Mouse (Mus musculus) ovary, postnatal 14 days (tissue): ENCODE results near the gene Bcl2l12.

ENCODE experiments used
- DNase-seq: peaks from one replicate; pipeline ENCODE4 v3.0.0; 2022; ENCODE audit warnings: low spot score

Bcl2l12 gene

DNA sequence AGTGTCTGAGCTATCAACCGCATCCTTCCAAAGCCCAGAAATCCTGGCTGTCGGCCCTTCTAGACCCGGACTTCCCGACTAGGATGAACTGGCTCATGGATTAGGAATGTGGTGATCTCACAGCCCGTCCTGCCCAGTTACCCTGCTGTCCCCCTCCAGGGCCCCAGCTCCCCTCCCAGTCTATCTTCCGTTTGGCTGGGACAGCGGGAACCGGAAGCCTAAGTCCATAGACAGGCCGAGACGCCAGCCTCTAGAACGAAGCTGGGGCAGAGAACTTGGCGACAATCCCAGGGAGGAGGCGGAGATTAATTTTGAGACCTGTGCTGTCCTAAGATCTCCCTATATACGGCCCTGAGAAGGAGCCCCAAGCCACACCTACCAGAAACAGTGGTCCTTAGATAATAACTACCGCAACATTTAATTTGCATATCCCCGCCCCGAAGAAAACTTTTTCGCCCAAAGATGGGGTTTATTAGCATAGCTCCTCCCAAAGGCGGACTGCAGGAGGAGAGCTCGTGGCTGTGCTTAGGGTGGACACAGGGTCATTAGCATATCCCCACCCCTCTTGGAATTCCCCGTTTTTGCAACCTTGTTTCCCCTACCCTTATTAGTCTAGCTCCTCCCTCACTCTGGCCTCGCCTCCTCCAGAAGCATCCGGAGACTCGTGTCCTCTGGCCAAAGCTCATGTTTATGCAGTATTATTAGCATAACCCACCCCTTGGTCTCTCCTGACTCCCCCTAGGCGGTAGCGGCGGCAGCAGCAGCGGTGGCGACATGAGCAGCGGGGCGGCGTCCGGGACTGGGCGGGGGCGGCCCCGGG is 18.9 kb upstream of the Bcl2l12 start, which contains the start of gene Rras:
Rras (plus strand) TSS at position 720 of the 820 bp plus-strand sequence.
- DNase-seq, result peak; percentile 79

DNA sequence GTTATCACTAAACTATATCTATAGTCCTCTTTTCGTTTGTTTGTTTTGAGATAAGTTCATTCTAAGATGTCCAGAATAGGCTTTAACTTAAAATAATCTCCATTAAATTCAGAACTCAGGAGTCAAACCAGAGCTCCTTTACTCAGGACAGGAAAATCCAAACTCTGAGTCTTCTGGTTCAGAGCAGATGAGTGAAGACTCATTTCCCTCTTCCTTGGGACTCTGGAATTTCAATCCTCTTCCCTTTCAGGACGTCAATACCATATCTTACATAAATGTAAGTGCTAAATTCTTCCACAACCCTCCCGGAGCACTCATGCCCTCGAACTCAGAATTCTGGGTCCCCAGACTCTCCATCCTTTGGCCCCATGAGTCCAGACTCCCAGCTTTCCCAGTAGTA is 18.2 kb upstream of the Bcl2l12 start:
- DNase-seq, result no peak

DNA sequence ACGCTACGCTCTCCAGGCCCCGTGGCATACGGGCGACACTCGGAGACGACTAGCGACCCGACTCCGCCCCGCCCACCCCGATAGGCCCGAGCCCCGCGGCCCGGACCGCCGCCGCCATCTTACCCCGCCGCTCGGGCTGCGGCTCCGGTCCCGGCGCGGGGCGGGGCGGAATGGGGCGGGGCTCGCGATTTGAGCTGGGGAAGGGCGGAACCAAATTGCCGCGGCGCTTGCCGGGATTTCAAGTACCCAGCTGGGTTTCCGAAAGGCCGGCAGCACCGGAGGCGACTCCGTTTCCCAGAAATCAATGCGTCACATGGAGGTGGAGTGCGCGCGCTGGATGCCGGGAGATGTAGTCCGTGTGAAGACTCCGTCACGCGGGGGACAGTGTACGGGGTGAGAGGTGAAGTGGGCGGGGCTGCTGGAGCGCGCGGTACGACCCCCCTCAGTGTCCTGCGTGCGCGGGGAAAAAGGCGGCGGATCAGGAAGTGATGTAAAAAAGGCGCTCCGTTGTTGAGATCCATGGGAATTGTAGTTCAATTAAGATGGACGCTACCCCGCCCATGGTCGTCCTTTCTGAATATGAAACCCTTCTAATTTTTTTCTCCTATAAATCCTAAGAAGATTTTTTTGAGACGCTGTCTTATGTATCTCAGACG is 17.6 kb upstream of the Bcl2l12 start, which contains the start of gene Scaf1:
Scaf1 (minus strand) TSS at position 407 of the 656 bp plus-strand sequence.
- peak; percentile 97 for DNase-seq

DNA sequence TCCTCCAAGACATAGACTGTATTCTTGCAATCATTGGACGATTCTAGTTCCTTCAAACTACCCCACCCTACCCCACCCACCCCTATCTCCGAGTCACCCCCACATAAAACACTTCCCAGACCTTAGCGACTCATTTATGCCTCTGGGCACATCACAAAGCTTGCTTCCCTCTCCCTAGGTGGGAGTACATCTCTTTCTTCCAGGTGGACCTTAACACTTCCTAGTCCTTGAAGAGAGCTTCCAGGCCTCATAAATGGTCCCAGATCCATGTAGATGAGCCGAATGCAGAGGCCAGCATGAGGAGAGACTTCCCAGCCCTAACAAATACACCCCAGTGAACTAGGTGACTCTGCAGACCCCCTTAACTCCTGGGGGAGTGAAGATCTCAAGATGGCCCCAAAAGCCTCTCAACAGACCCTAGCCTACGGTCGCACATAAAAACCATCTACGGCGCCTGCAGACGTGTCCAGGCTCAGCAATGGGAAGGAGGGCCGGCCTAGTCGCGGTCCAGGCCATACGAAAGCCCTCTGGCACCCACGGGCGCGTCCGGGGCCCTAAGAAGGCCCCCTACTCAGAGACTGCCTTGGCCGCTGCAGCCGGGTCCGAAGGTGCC is 16.9 kb upstream of the Bcl2l12 start:
- DNase-seq, result no peak

DNA sequence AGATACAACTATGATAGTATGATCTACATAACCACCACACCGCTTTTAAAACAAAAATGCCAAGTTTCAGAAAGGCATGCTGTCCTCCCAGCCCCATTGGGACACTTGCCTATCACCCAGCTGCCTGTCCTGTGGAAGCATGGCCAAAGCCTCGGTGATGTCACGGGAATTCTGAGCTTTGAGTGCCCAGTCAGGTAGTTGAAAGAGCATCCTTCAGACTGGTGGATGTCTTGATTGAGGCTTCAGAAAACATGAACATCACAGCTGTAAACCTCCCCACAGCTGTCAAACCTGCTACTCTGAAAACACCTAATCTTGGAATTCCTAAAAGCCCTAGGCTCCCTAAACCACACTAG is 15.6 kb upstream of the Bcl2l12 start:
- DNase-seq, result no peak

DNA sequence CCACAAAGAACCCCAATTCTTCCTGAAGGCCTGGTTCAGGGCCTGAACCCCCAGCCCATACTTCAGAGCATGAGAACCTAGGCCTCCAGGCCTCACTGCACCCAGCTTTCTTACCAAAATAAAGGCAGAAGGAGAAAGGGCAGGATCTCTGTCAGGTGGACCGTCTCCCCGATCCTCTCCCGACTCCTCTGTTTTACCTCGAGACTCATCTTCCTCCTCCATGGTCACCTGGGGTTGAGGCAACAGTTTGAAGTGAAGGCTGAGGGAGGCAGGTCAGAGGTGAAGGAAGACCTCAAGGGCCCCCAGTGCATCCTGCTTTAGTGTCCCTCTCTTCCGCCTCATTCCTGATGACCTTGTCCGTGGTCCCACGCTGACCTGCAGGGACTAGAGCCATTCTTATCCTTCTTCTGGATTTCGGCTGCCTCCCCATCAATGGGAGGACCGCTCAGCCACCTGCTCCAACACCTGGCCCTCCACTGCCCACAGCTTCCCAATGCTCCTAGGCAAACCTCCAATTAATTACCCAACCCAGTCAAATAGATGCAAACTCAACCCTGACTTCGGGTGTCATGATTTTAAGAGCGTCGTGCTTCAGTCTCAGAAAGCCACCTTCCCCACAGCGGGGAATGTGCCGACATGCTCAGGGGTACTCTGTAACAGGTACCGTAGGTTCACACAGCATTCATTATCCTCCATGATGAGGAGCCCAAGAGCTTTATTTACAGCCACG is 15.0 kb upstream of the Bcl2l12 start:
- no peak for DNase-seq

DNA sequence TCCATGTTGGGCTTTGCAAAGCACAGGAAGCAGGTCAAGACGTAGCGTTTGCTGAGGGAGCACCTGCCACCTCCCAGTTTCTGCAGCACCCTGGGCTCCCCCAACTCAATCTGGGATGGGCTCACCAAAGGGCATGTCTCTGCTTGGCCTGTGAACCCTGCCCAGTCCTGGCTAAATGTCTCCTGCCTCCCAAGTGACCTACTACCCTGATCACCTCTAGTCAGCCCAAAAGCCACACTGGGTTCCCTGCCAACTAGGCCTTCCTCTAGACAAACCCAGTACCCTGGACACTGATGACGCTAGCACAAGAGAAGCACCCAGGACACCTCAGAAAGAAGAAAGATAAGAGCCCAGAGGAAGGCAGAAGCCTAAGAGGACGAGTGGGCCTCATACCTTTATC is 14.3 kb upstream of the Bcl2l12 start:
- DNase-seq, result no peak

DNA sequence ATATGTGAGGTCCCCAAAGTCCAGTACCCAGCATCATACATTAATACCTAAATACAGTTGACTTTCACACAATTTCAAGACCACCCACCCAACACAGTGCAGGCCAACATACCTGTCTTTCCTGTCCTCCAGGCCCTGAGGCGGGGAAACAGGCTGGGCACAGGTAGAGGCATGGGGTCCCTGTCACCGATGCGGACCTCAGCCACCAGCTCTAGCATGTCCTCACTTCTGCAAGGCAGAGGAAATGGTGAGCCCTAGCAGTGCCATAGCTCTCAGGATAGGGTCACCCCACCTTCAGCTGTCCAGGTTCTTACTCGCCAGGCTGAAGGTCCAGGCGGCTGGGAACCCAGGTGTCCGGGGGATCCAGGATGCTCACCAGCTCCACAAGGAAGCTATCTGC is 13.5 kb upstream of the Bcl2l12 start:
- no peak for DNase-seq

DNA sequence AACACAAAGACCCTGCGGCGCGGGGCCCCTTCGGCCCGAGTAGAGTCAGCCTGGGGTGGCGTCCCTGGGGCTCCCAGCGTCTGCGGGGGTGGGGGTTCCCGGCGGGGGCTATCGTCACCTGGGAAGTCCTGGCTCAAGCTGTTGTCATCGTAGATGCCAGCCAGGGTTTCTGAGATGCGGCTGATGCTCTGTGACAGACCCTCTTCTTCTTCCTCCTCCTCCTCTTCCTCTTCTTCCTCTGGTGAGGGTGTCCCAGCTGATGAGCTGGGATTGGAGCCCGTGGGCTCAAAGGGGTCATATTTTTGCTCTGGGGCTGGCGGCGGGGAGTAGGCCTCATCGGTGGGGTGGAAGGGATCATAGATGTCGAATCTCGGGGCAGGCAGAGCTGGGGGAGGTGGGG is 9.9 kb upstream of the Bcl2l12 start:
- DNase-seq, result no peak

DNA sequence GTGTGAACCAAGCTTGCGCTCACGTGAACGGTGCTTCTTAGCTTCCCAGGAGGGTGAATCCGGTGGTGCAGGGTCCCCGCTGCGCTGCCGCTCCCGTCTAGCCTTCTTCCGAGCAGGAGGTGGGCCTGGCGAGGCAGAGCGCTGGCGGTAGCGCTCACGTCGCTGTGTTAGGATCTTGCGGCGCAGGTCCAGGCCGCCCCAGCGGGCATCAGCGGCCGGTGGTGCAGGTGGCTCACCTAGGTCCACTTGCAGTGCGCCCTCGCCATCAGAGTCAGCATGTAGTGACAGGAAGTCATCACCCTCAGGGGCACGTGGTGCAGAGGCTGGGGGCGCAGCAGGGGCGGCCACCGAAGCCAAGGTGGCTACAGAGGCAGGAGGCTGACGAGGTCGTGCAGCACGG is 9.3 kb upstream of the Bcl2l12 start:
- no peak for DNase-seq

DNA sequence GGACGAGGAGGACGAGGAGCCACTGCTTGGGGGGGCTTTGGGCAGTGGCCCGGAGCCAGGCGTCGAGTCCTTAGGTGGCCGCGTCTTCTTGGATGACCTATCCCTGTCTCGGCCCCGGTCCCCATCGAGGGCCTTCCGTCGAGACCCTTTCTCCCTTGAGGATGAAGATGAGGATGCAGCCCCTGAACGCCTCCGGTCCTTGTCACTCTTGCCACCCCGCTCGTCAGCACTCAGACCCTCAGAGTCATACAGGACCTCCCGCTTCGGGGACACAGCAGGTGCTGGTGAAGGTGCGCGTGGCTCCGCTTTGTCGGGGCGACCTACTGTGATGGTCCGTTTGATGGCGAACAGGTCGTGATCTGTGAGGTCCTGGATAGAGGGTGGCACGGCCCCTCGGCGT is 8.6 kb upstream of the Bcl2l12 start:
- no peak for DNase-seq

DNA sequence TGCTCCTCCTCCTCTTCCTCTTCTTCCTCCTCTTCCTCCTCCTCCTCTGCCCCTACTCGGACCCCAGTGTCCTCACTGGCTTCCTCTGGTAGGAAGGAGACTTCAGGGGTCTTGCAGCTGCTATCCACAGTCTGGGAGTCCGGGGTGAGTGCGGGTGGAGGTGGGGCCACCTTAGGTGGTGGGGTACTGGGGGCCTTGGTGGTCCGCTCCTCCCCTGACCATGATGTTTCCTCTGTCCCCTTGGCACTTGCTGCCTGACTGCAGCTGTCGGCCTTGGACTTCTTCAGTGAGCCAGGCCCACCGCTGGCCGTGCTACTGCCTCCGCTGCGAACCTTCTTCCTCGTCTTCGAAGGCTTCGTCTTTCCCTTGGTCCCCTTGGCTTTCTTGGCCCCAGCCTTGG is 8.0 kb upstream of the Bcl2l12 start:
- DNase-seq, result no peak

DNA sequence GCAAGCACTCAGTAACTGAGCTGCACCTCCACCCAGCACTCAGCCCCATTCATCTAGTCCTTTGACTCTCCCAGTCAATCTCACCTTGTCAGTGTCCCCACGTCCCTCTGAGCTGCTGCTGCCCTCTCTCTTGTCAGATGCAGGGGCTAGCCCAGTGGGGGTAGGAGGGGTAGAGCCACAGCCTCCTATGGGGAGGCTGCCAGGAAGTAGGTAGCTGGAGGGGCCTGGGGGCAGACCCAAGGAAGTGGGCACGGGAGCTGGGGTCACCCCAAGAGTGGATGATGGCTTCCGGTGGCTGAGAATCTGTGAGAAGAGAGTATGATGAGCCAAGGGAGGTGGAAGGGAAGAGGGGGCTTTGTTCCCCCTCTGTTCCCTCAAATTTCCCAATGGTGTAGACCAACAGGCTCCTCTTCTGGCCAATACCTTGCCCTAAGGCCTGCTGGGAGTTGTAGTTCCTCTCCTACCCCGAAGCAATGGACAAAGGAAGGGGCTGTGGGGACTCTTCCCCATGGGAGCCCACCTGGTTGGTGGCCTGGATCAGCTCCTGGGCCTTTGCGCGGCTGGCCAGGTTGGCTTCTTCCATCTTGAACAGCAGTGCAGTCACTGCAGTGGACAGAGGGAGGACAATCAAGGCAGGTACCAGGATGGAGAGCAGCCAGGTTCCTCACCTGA is 6.9 kb upstream of the Bcl2l12 start:
- DNase-seq, result no peak

DNA sequence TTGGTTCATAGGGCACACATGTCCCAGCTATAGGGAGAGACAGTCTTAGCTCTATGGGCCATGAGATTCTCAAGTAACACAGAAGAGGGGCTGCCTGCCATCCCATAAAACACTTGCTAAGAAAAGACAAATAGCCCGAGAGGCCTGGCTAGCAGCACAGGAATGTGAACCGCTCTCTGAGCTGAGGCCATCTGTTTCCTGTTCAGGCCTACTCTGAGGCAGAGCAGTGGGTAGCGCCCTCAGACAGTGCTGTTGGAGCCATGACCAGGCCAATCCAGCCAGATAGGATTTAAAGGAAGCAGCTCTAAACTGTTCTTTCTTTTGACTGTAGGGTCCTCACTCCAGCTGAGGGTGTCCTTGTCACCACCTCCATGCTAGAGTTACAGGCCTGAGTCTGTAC is 6.0 kb upstream of the Bcl2l12 start:
- DNase-seq, result no peak

DNA sequence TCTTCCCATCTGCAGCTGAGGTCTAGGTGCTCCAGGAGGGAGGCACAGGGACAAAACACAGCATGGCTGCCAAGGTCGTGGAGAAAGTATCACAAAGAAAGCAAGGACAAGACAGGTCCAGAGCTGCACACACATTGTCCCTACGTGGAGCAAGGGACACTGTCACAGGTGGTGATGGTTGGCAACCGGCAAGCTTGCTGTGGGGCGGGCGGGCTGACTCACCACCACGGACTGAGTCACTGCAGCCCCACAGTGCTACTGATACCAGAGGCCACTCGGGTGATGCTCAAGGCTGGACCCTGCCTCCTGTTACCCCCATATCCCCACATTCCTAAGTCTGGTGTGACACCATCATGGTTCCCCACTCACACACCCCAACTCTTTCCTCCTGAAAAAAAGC is 3.9 kb upstream of the Bcl2l12 start:
- no peak for DNase-seq

DNA sequence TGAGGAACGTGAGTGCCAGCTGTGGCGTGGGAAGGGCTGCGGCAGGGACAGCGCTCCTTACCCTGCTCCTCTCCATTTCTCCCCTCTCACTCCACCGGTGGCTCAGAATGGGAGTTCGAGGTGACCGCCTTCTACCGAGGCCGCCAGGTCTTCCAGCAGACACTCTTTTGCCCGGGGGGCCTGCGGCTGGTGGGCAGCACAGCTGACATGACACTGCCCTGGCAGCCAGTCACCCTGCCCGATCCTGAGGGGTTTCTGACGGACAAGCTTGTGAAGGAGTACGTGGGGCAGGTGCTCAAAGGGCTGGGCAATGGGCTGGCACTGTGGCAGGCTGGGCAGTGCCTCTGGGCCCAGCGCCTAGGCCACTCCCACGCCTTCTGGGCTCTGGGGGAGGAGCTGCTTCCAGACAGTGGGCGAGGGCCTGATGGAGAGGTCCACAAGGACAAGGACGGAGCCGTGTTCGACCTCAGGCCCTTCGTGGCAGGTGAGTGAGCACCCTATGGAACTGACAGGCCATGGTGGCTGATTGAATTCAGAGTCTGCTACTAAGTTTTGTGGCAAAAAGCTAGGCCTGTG is 2.1 kb upstream of the Bcl2l12 start:
- no peak for DNase-seq

DNA sequence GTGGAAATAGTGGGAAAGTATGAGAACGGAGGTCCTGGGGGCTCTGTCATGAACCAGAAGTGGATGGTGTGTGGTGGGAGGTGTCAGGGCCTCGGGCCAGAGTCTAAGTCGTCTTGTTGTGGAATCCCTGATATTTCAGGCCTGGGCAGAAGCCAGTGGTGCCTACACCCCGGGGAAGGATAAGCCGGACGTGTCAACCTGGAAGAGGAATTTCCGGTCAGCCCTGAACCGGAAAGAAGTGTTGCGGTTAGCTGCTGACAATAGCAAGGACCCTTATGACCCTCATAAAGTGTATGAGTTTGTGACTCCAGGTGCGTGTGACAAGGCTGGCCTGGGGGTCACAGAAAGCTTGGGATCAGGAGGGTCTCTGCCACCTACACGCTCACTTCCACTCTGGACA is 1.2 kb upstream of the Bcl2l12 start:
- no peak for DNase-seq

DNA sequence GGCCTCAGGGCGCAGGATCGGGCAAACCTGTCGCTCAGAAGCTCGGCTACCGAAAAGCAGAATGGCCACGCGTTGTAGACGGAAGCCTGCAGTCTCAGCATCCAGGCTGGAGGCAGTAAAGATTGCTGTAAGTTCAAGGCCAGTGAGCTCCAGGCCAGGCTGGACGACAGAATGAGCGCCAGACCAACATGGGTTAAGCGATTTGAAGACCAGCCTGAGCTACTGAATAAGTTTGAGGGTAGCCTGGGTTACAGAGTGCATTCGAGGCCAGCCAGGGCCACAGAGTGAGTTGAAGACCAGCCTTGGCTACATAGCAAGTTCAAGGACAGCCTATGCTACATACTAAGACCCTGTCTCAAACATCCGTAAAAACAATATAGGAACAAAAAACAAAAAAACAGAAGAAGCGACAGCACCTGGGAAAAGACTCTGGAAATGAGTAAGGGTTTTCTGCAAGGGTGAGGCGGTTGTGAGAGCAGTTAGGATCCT is 528 bp downstream of the Bcl2l12 start:
- no peak for DNase-seq

DNA sequence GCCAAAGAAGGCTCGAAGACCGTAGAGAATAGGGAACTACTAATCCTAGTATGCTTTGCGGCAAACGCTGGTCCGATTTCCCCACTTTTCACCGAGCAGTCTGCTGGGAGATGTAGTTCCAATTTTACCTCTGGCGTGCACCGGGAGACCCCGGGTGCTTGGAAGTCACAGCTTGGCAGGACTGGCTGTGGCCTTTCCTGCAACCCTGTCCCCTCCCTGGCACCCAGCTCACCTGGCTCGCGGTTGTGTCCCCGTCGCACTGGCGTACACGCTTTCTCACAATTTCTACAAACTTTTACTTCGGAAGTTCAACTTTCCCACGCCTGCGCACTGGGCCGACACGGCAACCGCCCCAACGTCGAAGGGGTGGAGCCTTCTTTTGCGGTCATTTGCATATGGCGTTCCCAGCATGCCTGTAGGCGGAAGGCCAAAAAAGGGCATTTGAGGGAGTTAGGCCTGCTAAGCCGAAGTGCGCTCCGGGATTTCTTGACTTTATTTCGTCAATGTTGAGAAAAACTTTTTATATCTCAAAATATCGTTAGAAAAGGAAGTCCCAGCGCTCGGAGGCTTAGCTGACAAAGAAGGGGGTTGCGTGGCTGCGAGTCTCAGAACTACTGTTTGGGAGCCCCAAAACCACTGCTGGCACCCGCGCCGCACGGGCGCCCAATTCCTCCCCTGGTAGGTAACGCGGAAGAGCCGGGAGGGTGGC is 1.1 kb downstream of the Bcl2l12 start, which contains the start of gene Irf3:
Irf3 (plus strand) TSS at position 418 of the 709 bp plus-strand sequence.
- peak; percentile 94 for DNase-seq

DNA sequence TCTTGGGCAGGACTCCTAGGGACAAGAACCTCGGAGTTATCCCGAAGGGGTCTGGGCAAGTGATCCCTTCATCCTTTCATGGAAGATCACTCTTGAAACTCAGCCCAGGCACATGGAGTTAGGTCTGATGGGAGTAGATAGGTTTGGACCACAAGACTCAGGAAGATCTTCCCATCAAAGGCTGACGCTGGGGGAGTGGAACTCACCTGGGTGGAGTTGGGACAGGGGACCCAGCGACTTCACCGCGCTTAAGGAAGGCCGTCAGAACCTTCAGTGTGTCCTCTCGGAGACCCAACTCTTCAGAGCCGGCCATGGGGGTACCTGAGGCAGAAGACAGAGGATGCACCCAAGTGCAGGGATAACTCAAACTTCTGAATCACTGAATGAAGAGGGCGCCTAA is 1.8 kb downstream of the Bcl2l12 start:
- no peak for DNase-seq
